Mouse (Mus musculus): Measurements from ENCODE around the gene Siglece. TPM values are rescaled to one million over a fixed set of nuclear protein-coding genes. Genes with fewer than 3 reads are reported as not detected.

Gene Siglece
- polyA plus RNA-seq, 2 experiments = 1.6 to 2.0 TPM

DNA sequence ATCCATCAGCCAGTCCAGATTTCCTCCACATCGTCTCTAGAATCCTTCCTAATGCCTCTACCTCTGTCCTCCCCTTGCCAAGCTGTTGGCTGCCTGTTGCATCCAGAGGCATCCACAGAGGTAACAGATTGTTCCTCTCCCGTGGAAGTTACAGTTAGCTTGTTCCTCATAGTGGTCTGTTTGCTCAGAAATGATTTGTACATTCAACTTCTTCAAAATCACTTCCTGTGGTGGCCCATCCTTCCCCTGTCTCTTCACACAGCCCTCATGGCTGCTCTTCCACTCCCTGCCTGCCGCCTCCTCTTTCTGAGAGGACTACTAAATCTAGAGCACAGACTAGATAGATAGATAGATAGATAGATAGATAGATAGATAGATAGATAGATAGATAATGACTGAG, 5.4 kb downstream of the Siglece start:
- WGBS (ENCODE audit: insufficient replicate concordance) = 26% methylated on average over 3 of the region's 3 CpGs
- DNase-seq (ENCODE audit: low read depth in 3 of 3, low spot score in 3 of 3) (no peak), ATAC-seq (ENCODE audit: insufficient read depth) (no peak)
- Histone ChIP-seq H3K9me3 (ENCODE audit: control insufficient read depth, low read length) (no peaks in the 10 kb centered on the region), H3K4me1 (replicated peaks; ENCODE audit: control insufficient read depth in 2 of 2, insufficient read depth in 2 of 2, low read length in 1 of 2) (no peaks in the 10 kb centered on the region), H3K27me3 (ENCODE audit: control insufficient read depth, insufficient read depth, low read length) (no peaks in the 10 kb centered on the region), H3K4me2 (ENCODE audit: low read depth) (no peak overlapping the region), H3K9ac (replicated peaks) (no peak overlapping the region), H3K4me3 (ENCODE audit: insufficient read depth in 1 of 2, low read depth in 2 of 2, low read length in 2 of 2) (no peak overlapping the region), H3K27ac (no peak overlapping the region), H3K36me3 (replicated peaks; ENCODE audit: control insufficient read depth, insufficient read depth, low read depth) (no peaks in the 10 kb centered on the region)
- TF ChIP-seq CTCF (IDR thresholded peaks at IDR 0.05; ENCODE audit: low read depth) (no peak), EP300 (IDR thresholded peaks at IDR 0.05; ENCODE audit: low read depth) (no peak)

DNA sequence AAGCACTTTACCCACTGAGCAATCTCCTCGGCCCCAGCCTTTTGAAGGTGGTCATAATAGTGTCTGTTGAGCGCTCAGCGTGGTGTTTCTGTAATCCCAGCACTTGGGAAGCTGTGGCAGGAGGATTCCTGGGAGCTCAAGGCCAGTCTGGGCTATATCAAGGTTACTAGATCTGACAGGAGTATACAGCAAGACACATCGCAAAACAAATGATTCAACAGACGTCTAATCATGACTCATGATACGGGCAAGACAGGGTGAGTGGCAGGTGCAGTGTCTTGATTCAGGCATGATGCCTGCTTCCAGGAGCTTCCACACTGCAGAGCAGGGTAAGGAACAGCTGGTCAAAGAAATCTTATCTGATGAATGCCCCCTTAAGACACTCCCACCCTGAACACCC, 7.3 kb downstream of the Siglece start:
- H3K4me1 ChIP-seq (replicated peaks; ENCODE audit: control insufficient read depth in 2 of 2, insufficient read depth in 2 of 2, low read length in 1 of 2) = no peaks in the 10 kb centered on the region
- 64% methylated on average over 6 of the region's 6 CpGs for WGBS (ENCODE audit: insufficient replicate concordance)
- H3K4me2 ChIP-seq (ENCODE audit: low read depth) = no peak overlapping the region
- DNase-seq (ENCODE audit: low read depth in 3 of 3, low spot score in 3 of 3) (no peak), ATAC-seq (ENCODE audit: insufficient read depth) (no peak)
- H3K27me3 ChIP-seq (ENCODE audit: control insufficient read depth, insufficient read depth, low read length) = no peaks in the 10 kb centered on the region
- H3K4me3 ChIP-seq (ENCODE audit: insufficient read depth in 1 of 2, low read depth in 2 of 2, low read length in 2 of 2) = no peak overlapping the region
- no peaks in the 10 kb centered on the region for H3K36me3 ChIP-seq (replicated peaks; ENCODE audit: control insufficient read depth, insufficient read depth, low read depth)
- H3K27ac ChIP-seq = no peak overlapping the region
- no peak overlapping the region for H3K9ac ChIP-seq (replicated peaks)
- TF ChIP-seq EP300 (IDR thresholded peaks at IDR 0.05; ENCODE audit: low read depth) (no peak), CTCF (IDR thresholded peaks at IDR 0.05; ENCODE audit: low read depth) (no peak)
- H3K9me3 ChIP-seq (ENCODE audit: control insufficient read depth, low read length) = no peaks in the 10 kb centered on the region

DNA sequence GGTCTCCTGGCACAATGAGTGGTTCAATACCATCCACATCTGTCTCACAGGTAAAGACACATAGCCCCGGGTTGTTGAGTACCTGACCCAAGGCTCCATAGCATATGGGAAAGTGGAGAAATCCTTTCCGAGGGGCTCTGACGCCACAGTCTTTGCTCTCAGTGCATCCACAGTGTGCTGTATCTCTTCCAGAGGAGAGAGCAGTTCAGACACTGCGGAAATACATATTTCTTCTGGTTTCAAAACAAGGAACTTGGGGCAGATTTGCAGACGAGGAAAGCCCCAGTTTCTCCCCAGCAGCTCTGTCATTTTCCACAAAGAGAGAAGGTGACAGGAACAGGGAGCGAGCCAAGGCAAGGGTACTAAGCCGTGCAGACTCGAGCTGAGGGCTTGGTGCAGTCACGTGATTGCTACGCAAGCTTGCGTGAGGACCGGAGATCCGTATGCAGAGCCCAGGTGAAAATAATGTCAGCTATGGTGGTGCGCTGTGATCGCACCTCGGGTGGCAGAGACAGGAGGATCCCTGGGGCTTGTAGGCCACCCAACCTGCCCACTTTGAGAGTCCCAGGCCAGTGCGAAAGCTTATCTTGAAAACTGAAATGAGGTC, 16.8 kb downstream of the Siglece start:
- Histone ChIP-seq H3K36me3 (replicated peaks; ENCODE audit: control insufficient read depth, insufficient read depth, low read depth) (no peaks in the 10 kb centered on the region), H3K4me3 (ENCODE audit: insufficient read depth in 1 of 2, low read depth in 2 of 2, low read length in 2 of 2) (no peak overlapping the region), H3K9ac (replicated peaks) (no peak overlapping the region), H3K4me1 (replicated peaks; ENCODE audit: control insufficient read depth in 2 of 2, insufficient read depth in 2 of 2, low read length in 1 of 2) (no peaks in the 10 kb centered on the region; a peak in 1 of 4 replicates), H3K9me3 (ENCODE audit: control insufficient read depth, low read length) (no peaks in the 10 kb centered on the region), H3K27me3 (ENCODE audit: control insufficient read depth, insufficient read depth, low read length) (no peaks in the 10 kb centered on the region), H3K27ac (no peak overlapping the region), H3K4me2 (ENCODE audit: low read depth) (no peak overlapping the region)
- DNase-seq (ENCODE audit: low read depth in 3 of 3, low spot score in 3 of 3) = no peak
- ATAC-seq (ENCODE audit: insufficient read depth) = no peak
- 58% methylated on average over 17 of the region's 17 CpGs for WGBS (ENCODE audit: insufficient replicate concordance)
- TF ChIP-seq CTCF (IDR thresholded peaks at IDR 0.05; ENCODE audit: low read depth) = no peak
- TF ChIP-seq EP300 (IDR thresholded peaks at IDR 0.05; ENCODE audit: low read depth) = no peak

DNA sequence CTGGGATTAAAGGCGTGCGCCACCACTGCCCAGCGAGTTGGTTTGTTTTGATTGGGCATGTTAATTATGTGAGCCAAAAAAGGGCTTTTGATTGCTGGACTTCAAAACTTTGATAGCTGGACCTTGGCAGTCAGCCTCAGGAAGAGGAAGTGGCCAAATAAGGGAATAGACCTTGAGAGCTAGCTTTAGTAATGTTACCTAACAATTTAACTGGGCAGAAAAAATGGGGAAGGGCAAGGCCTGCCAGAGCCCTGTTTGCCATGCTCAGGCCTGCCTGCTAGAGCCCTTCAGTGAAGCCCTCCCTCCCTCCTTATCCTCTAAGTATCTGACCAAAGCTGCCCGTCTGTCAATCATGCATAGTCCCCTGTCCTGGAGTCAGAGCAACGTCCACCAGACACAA, 17.4 kb downstream of the Siglece start:
- TF ChIP-seq CTCF (IDR thresholded peaks at IDR 0.05; ENCODE audit: low read depth) (no peak), EP300 (IDR thresholded peaks at IDR 0.05; ENCODE audit: low read depth) (no peak)
- no peak overlapping the region for H3K4me3 ChIP-seq (ENCODE audit: insufficient read depth in 1 of 2, low read depth in 2 of 2, low read length in 2 of 2)
- ATAC-seq (ENCODE audit: insufficient read depth) = no peak
- H3K27ac ChIP-seq = no peak overlapping the region
- 48% methylated on average over 5 of the region's 5 CpGs for WGBS (ENCODE audit: insufficient replicate concordance)
- no peaks in the 10 kb centered on the region for H3K36me3 ChIP-seq (replicated peaks; ENCODE audit: control insufficient read depth, insufficient read depth, low read depth)
- H3K4me1 ChIP-seq (replicated peaks; ENCODE audit: control insufficient read depth in 2 of 2, insufficient read depth in 2 of 2, low read length in 1 of 2) = no peaks in the 10 kb centered on the region; a peak in 1 of 4 replicates
- H3K27me3 ChIP-seq (ENCODE audit: control insufficient read depth, insufficient read depth, low read length) = no peaks in the 10 kb centered on the region
- H3K9ac ChIP-seq (replicated peaks) = no peak overlapping the region
- H3K9me3 ChIP-seq (ENCODE audit: control insufficient read depth, low read length) = no peaks in the 10 kb centered on the region
- no peak overlapping the region for H3K4me2 ChIP-seq (ENCODE audit: low read depth)
- DNase-seq (ENCODE audit: low read depth in 3 of 3, low spot score in 3 of 3) = no peak

DNA sequence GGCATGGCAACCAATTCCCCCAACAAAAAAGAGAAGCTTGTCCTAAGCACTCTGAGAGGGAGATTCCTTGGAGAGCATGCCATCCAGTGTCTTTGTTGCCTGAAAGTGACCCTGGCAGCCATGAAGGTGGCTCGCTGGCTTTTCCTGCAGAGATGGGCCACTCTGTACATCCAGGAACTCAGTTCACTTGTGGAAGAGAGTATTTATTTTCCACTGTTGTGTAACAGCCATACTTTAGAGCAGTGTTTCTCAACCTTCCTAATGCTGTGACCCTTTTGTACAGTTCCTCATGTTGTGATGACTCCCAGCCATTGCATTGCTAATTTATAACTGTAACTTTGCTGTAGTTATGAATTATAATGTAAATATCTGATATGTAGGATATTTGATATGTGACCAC, 22.8 kb downstream of the Siglece start:
- WGBS (ENCODE audit: insufficient replicate concordance) = 41% methylated on average over 1 of the region's 1 CpGs
- H3K27ac ChIP-seq = no peak overlapping the region

More for the DNA sequence above, 22.8 kb downstream of the Siglece start:
- H3K36me3 ChIP-seq (replicated peaks; ENCODE audit: control insufficient read depth, insufficient read depth, low read depth) = no peaks in the 10 kb centered on the region
- H3K9ac ChIP-seq (replicated peaks) = no peak overlapping the region
- H3K4me1 ChIP-seq (replicated peaks; ENCODE audit: control insufficient read depth in 2 of 2, insufficient read depth in 2 of 2, low read length in 1 of 2) = no peaks in the 10 kb centered on the region
- no peaks in the 10 kb centered on the region for H3K9me3 ChIP-seq (ENCODE audit: control insufficient read depth, low read length)
- H3K4me2 ChIP-seq (ENCODE audit: low read depth) = no peak overlapping the region
- no peak for DNase-seq (ENCODE audit: low read depth in 3 of 3, low spot score in 3 of 3)
- H3K27me3 ChIP-seq (ENCODE audit: control insufficient read depth, insufficient read depth, low read length) = no peaks in the 10 kb centered on the region
- no peak for ATAC-seq (ENCODE audit: insufficient read depth)
- TF ChIP-seq CTCF (IDR thresholded peaks at IDR 0.05; ENCODE audit: low read depth) = no peak
- no peak for TF ChIP-seq EP300 (IDR thresholded peaks at IDR 0.05; ENCODE audit: low read depth)
- no peak overlapping the region for H3K4me3 ChIP-seq (ENCODE audit: insufficient read depth in 1 of 2, low read depth in 2 of 2, low read length in 2 of 2)
